Comparison of ENCODE assay signal across 25 mouse cellular contexts in the genomic region with DNA sequence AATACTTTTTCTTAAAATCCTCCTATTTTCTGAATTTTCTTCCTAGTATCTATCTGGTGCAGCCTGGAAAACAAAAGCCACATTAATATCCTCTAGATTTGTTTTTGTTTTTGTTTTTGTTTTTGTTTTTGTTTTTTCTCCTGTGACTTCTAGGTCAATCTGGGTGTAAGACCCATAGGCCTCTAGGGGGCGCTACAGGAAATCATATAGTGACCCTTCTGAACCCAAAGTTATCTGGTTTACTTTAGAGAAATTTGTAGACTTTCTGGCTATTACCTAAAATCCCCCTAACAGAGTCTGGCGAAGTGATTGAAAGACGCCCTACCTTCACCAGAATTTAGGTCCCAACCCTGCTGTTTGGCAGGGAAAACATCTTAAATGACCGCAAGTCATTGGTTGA. TPM values are rescaled to one million over a fixed set of nuclear protein-coding genes. Genes with fewer than 3 reads are reported as not detected.
DNase-seq lines count a peak whose midpoint lies in the region; ATAC-seq and TF ChIP-seq lines count a peak whose summit lies in the region.
"Had no signal": no experiment of that assay in that cellular context is flagged by ENCODE, and none has a peak within 500 bp of the region (broad histone marks: within the 10 kb centered on the region; RNA-seq: fewer than 3 reads in every experiment).

No protein-coding gene starts in this region.

- no peak overlapping the region for H3K9ac ChIP-seq in stomach, postnatal 0 days (ENCODE audit: low read length)
- H3K9ac ChIP-seq: embryonic facial prominence, embryonic 12.5 days; forebrain, embryonic 15.5 days; heart, embryonic 15.5 days; hindbrain, embryonic 14.5 days; intestine, embryonic 15.5 days had no signal

- no peak for ATAC-seq in Patski
- ATAC-seq in stomach, postnatal 0 days (ENCODE audit: low FRiP score, low TSS enrichment): no peak
- ATAC-seq: activated CD4-positive, CD25-positive, alpha-beta regulatory T cell, adult 4 months; CD4-positive, CD25-positive, alpha-beta regulatory T cell, adult 4 months; forebrain, embryonic 15.5 days; intestine, embryonic 15.5 days had no signal

- no peak overlapping the region for H3K4me2 ChIP-seq in stomach, postnatal 0 days (replicated peaks; ENCODE audit: low read depth)
- H3K4me2 ChIP-seq: embryonic facial prominence, embryonic 12.5 days; forebrain, embryonic 15.5 days; heart, embryonic 15.5 days; hindbrain, embryonic 14.5 days; intestine, embryonic 15.5 days had no signal

- no peaks in the 10 kb centered on the region for H3K4me1 ChIP-seq in stomach, postnatal 0 days (replicated peaks; ENCODE audit: control insufficient read depth, insufficient read depth)
- H3K4me1 ChIP-seq: embryonic facial prominence, embryonic 12.5 days; forebrain, embryonic 15.5 days; heart, embryonic 10.5 days; heart, embryonic 15.5 days; hindbrain, embryonic 10.5 days; intestine, embryonic 15.5 days had no signal

- 71% methylated on average over 4 of the region's 4 CpGs for WGBS in stomach, postnatal 0 days

- CTCF ChIA-PET in Patski (lab: Charles Lee): interaction anchor here (1.7 to 2.5 kb wide), 2 partner anchors 13 to 15 kb away, joined by 4 to 6 read pairs; no protein-coding TSS in a partner anchor

- POLR2A ChIA-PET in Patski (lab: Charles Lee): no interaction called here

- in situ Hi-C loops in Patski (cut with MboI; ENCODE audit: low pct_unique_long_range_greater_than_20kb): no loop called here

- no peaks in the 10 kb centered on the region for H3K9me3 ChIP-seq in stomach, postnatal 0 days (ENCODE audit: control insufficient read depth, low read length)
- H3K9me3 ChIP-seq: embryonic facial prominence, embryonic 12.5 days; forebrain, embryonic 15.5 days; heart, embryonic 10.5 days; heart, embryonic 15.5 days; hindbrain, embryonic 10.5 days; intestine, embryonic 15.5 days had no signal

- no peak overlapping the region for H3K4me3 ChIP-seq in layer of hippocampus, adult 2 months
- no peak overlapping the region for H3K4me3 ChIP-seq in stomach, postnatal 0 days (ENCODE audit: low read depth, low read length)
- H3K4me3 ChIP-seq: embryonic facial prominence, embryonic 12.5 days; forebrain, embryonic 15.5 days; heart, embryonic 10.5 days; heart, embryonic 15.5 days; hindbrain, embryonic 10.5 days; intestine, embryonic 15.5 days had no signal

- DNase-seq in embryo, embryonic 11 days: peak; percentile 3
- no peak for DNase-seq in embryo, embryonic 10 days (ENCODE audit: low spot score)
- DNase-seq in layer of hippocampus, adult 2 months (ENCODE audit: low spot score in 2 of 2): no peak
- no peak for DNase-seq in layer of hippocampus, adult 8-10 months (ENCODE audit: low spot score in 2 of 2)
- DNase-seq in Patski (ENCODE audit: low read depth, low spot score): no peak
- no peak for DNase-seq in stomach, postnatal 0 days (ENCODE audit: low spot score)
- no peak for DNase-seq in adrenal gland, adult 18-20 months (ENCODE audit: low spot score in 2 of 2)
- DNase-seq: adrenal gland, adult 2 months; adrenal gland, postnatal 25 days; B cell, adult 2 months; cerebellum, adult 2 months; cerebellum, postnatal 10 days; gastrocnemius, postnatal 10 days; heart, postnatal 14 days had no signal

- no peak for TF ChIP-seq EP300 in stomach, postnatal 0 days (optimal IDR thresholded peaks at IDR 0.05)

- no peaks in the 10 kb centered on the region for H3K36me3 ChIP-seq in stomach, postnatal 0 days (ENCODE audit: control insufficient read depth, insufficient read depth, low read length)
- H3K36me3 ChIP-seq: embryonic facial prominence, embryonic 12.5 days; forebrain, embryonic 15.5 days; heart, embryonic 10.5 days; heart, embryonic 15.5 days; hindbrain, embryonic 10.5 days; intestine, embryonic 15.5 days had no signal

- no peak overlapping the region for H3K27ac ChIP-seq in layer of hippocampus, adult 2 months
- no peak overlapping the region for H3K27ac ChIP-seq in stomach, postnatal 0 days (replicated peaks)
- H3K27ac ChIP-seq: embryonic facial prominence, embryonic 12.5 days; forebrain, embryonic 15.5 days; heart, embryonic 10.5 days; heart, embryonic 15.5 days; hindbrain, embryonic 10.5 days; hindbrain, embryonic 14.5 days; intestine, embryonic 15.5 days had no signal

- peak; percentile 58 for TF ChIP-seq CTCF in layer of hippocampus, adult 2 months (conservative IDR thresholded peaks at IDR 0.05)
- TF ChIP-seq CTCF in Patski (IDR thresholded peaks at IDR 0.05): peak; percentile 25
- TF ChIP-seq CTCF in stomach, postnatal 0 days (IDR thresholded peaks at IDR 0.05; ENCODE audit: low read depth): 0 out of 2 replicates have a peak, but pooled peaks have one; percentile 3

- H3K27me3 ChIP-seq in Patski: no peaks in the 10 kb centered on the region
- no peaks in the 10 kb centered on the region for H3K27me3 ChIP-seq in stomach, postnatal 0 days (ENCODE audit: control insufficient read depth, insufficient read depth, low read length)
- H3K27me3 ChIP-seq: embryonic facial prominence, embryonic 12.5 days; forebrain, embryonic 15.5 days; heart, embryonic 15.5 days; intestine, embryonic 15.5 days had no signal

RNA-seq across cellular contexts. Expression of a gene that starts 35.9 kb away (rescaled TPM):
- not detected for total RNA-seq in layer of hippocampus, adult 2 months (2021)
- total RNA-seq in layer of hippocampus, adult 8-10 months (2022): not detected
- not detected for polyA plus RNA-seq in Patski (2021)
- not detected in 2 replicates for polyA plus RNA-seq in stomach, postnatal 0 days (2015; fragmentation: Nextera tagmentation; extraction: Ambion mirVana)
- total RNA-seq in adrenal gland, adult 18-20 months (2021): not detected
- total RNA-seq: adrenal gland, adult 2 months; adrenal gland, postnatal 25 days; gastrocnemius, postnatal 10 days; heart, postnatal 14 days had no signal
- polyA plus RNA-seq: activated CD4-positive, CD25-positive, alpha-beta regulatory T cell, adult 4 months; adrenal gland, adult 2 months; CD4-positive, CD25-positive, alpha-beta regulatory T cell, adult 4 months; cerebellum, adult 2 months; embryonic facial prominence, embryonic 12.5 days; forebrain, embryonic 11.5 days; forebrain, embryonic 15.5 days; gonadal fat pad, adult 2 months; heart, embryonic 10.5 days; heart, embryonic 15.5 days; hindbrain, embryonic 10.5 days; hindbrain, embryonic 14.5 days; intestine, embryonic 15.5 days had no signal

Comparison
In these comparisons a context has a peak if more than half of its experiments do, and no peak if none do; other contexts are left out.
1. CTCF ChIP-seq: peak in every context shown above with its lines; median percentile 58 in layer of hippocampus, adult 2 months; 25 in Patski; 3 in stomach, postnatal 0 days.